Mouse (Mus musculus): ENCODE measurements around the gene Rpl7l1. TPM values are rescaled to one million over a fixed set of nuclear protein-coding genes. Genes with fewer than 3 reads are reported as not detected.
"Not testable (repeated sequence)": the region's sequence is repeated elsewhere in the genome, so short reads cannot be mapped to it uniquely, and the experiment has no call there.

Gene Rpl7l1
- polyA plus RNA-seq, 1 experiment from 2014 or later = 106 TPM

GRCm38 (mm10) chr17:46775070-46775469 lies 7.4 kb downstream of the Rpl7l1 start:
- no peaks in the 10 kb centered on the region for H3K9me3 ChIP-seq (replicated peaks)
- H3K36me3 ChIP-seq = peaks cover 59% of the 10 kb centered on the region
- no peak overlapping the region for H3K9ac ChIP-seq
- H3K4me1 ChIP-seq (replicated peaks) = peaks cover 17% of the 10 kb centered on the region
- H3K27me3 ChIP-seq (replicated peaks) = no peaks in the 10 kb centered on the region
- H3K4me2 ChIP-seq = no peak overlapping the region
- H3K4me3 ChIP-seq = no peak overlapping the region
- no peak for ATAC-seq (ENCODE audit: insufficient number of reproducible peaks, low FRiP score)
- WGBS = 93% methylated on average over 9 of the region's 9 CpGs
- no peak overlapping the region for H3K27ac ChIP-seq (ENCODE audit: poor library complexity, severe bottlenecking)

- Histone ChIP-seq H3K4me2 (peak overlapping the region; percentile 82), H3K9ac (no peak overlapping the region), H3K27me3 (replicated peaks) (no peaks in the 10 kb centered on the region), H3K27ac (ENCODE audit: poor library complexity, severe bottlenecking) (no peak overlapping the region), H3K4me1 (replicated peaks) (peaks cover 17% of the 10 kb centered on the region), H3K36me3 (peaks cover 49% of the 10 kb centered on the region), H3K4me3 (0 out of 2 replicates have a peak overlapping the region, but pooled peaks have one; percentile 85), H3K9me3 (replicated peaks) (no peaks in the 10 kb centered on the region)
- 48% methylated on average over 2 of the region's 2 CpGs for WGBS
- ATAC-seq (ENCODE audit: insufficient number of reproducible peaks, low FRiP score) = no peak
These were observed 8.4 kb downstream of the Rpl7l1 start for GRCm38 (mm10) chr17:46774131-46774472.

DNA sequence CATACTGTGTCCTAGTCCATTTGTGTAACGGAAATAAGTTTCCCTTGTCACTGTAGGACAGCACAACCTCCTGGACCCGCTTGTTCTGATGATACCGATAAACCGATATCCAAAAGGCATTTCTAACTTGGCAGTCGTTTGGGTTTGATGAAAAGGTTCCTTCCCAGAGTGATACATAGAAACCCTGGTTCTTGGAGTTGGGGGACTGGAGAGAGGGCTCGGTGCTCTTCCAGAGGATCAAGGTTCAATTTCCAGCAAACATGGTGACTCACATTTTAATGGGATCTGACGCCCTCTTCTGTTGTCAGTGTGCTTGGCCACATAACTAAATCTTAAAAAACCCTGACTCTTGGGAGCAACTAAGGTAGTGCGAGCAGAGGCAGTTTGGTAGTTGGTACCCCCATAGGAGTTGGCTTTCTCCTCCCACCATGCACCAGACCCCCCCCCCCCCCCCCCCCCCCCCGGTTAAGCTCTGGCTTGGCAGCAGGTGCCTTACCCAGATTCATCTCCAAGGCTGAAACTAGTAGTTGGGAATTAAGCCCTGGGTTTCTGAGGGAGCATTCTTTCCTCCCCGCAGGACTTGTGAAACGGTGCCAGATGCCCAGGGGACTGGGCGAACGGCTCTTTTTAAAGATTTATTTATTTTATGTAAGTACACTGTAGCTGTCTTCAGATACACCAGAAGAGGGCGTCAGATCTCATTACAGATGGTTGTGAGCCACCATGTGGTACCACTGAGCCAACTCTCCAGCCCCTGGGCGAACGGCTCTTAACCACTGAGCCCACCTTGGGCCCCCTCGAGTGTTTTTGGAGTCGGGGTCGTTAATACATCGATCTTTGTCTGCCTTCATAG lies 9.0 kb downstream of the Rpl7l1 start:
- peak overlapping the region; percentile 68 for H3K27ac ChIP-seq (ENCODE audit: poor library complexity, severe bottlenecking)
- peaks cover 43% of the 10 kb centered on the region for H3K36me3 ChIP-seq
- WGBS = 10% methylated on average over 19 of the region's 20 CpGs
- no peaks in the 10 kb centered on the region for H3K9me3 ChIP-seq (replicated peaks)
- peak overlapping the region; percentile 83 for H3K9ac ChIP-seq
- H3K4me3 ChIP-seq = peak overlapping the region; percentile 85
- peaks cover 17% of the 10 kb centered on the region for H3K4me1 ChIP-seq (replicated peaks)
- H3K4me2 ChIP-seq = peak overlapping the region; percentile 82
- no peaks in the 10 kb centered on the region for H3K27me3 ChIP-seq (replicated peaks)
- ATAC-seq (ENCODE audit: insufficient number of reproducible peaks, low FRiP score) = no peak

DNA sequence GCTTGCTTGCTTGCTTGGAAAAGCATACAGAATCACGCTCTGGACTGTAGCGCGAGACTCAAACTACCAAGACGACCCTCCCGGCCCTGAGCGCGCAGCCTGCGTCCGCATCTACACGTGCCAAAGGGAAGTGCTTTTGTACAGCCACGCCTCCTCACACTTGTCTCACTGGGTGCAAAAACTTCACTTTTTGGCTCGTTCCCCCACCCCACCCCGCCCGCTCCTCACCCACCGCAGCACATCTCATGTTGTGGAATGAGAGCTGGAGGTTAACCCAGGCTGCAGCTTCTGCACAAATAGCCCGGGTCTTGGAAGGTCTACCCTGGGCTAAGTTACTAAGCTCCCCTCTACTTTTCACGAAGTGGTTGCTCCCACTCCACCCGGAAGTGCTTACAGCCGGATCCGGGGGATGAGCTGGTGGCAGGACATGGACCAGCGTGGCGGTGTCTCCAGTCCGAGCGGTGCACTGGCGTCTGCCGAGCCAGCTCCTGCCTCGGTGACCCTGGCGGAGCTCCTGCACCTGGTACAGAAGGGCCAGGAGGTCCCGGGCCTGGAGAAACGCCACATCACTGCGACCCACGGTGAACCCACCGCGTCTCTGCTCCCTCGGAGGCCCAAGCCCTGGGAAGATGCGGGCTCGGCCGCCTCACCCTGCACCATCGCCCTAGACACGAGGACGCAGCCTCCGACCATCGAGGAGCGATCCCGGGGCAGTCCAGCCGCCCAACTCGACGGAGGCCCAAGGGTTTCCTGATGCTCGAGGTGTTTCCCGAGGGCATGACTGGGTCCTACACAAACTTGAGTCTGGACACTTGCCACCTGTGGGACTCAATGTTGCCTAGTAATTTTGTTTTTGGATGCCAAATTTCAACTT lies 9.8 kb downstream of the Rpl7l1 start, which contains the start of gene 2310039H08Rik:
Gene 2310039H08Rik, plus strand, starts transcription at position 232 of the 874 bp plus-strand sequence.
- WGBS = under 1% methylated on average over 50 of the region's 50 CpGs
- H3K27me3 ChIP-seq (replicated peaks) = no peaks in the 10 kb centered on the region

DNA sequence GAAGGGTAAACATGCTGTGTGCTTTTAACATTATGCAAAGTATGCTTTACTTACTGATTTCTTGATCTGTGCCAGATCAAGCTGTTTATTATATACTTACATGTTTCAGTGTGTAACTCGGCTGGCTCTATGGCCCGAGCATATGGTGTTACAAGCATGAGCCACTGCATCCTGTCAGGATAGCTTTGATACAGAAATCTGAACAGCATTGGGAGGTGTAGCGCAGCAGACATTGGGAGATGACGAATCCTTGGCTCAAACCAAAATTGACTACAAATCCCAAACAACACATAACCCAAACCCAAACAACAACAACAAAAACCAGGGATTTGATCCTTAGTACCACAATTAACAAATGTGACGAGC lies 10.5 kb downstream of the Rpl7l1 start:
- no peak for ATAC-seq (ENCODE audit: insufficient number of reproducible peaks, low FRiP score)
- 8% methylated on average over 5 of the region's 5 CpGs for WGBS
- peak overlapping the region; percentile 82 for H3K4me2 ChIP-seq
- H3K4me3 ChIP-seq = peak overlapping the region; percentile 85
- H3K4me1 ChIP-seq (replicated peaks) = peaks cover 17% of the 10 kb centered on the region
- peak overlapping the region; percentile 68 for H3K27ac ChIP-seq (ENCODE audit: poor library complexity, severe bottlenecking)
- no peaks in the 10 kb centered on the region for H3K27me3 ChIP-seq (replicated peaks)
- peak overlapping the region; percentile 83 for H3K9ac ChIP-seq
- peaks cover 28% of the 10 kb centered on the region for H3K36me3 ChIP-seq
- no peaks in the 10 kb centered on the region for H3K9me3 ChIP-seq (replicated peaks)

More for the DNA sequence above, 9.8 kb downstream of the Rpl7l1 start, which contains the start of gene 2310039H08Rik:
- ATAC-seq (ENCODE audit: insufficient number of reproducible peaks, low FRiP score) = peak; percentile 89
- peaks cover 35% of the 10 kb centered on the region for H3K36me3 ChIP-seq
- H3K4me3 ChIP-seq = peak within 1 kb of the TSS; percentile 85
- peak within 1 kb of the TSS; percentile 83 for H3K9ac ChIP-seq
- peak within 1 kb of the TSS; percentile 82 for H3K4me2 ChIP-seq
- H3K27ac ChIP-seq (ENCODE audit: poor library complexity, severe bottlenecking) = peak within 1 kb of the TSS; percentile 68
- H3K9me3 ChIP-seq (replicated peaks) = no peaks in the 10 kb centered on the region
- H3K4me1 ChIP-seq (replicated peaks) = peaks cover 17% of the 10 kb centered on the region

GRCm38 (mm10) chr17:46771616-46772015 lies 10.9 kb downstream of the Rpl7l1 start:
- WGBS = 56% methylated on average over 17 of the region's 17 CpGs
- peaks cover 17% of the 10 kb centered on the region for H3K4me1 ChIP-seq (replicated peaks)
- H3K27ac ChIP-seq (ENCODE audit: poor library complexity, severe bottlenecking) = no peak overlapping the region
- H3K9ac ChIP-seq = peak overlapping the region; percentile 83
- no peaks in the 10 kb centered on the region for H3K9me3 ChIP-seq (replicated peaks)
- ATAC-seq (ENCODE audit: insufficient number of reproducible peaks, low FRiP score) = no peak
- H3K4me2 ChIP-seq = peak overlapping the region; percentile 82
- H3K27me3 ChIP-seq (replicated peaks) = no peaks in the 10 kb centered on the region
- peak overlapping the region; percentile 85 for H3K4me3 ChIP-seq
- peaks cover 24% of the 10 kb centered on the region for H3K36me3 ChIP-seq

DNA sequence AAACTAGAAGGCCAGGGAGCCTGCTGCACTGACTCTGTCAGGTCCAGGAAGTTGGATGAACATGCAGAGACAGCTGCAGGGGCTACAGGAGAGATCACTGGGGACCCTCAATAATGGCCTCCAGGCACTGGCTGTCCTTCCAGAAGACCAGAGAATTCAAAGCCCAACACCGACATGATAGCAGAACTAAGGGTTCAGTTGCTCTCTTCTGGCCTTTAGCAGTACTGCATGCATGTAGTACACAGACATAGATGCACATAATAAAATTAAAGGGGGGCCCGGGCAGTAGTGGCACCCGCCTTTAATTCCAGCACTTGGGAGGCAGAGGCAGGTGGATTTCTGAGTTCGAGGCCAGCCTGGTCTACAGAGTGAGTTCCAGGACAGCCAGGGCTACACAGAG lies 11.4 kb downstream of the Rpl7l1 start:
- Histone ChIP-seq H3K9me3 (replicated peaks) (no peaks in the 10 kb centered on the region), H3K9ac (no peak overlapping the region), H3K4me3 (no peak overlapping the region), H3K4me1 (replicated peaks) (peaks cover 17% of the 10 kb centered on the region), H3K36me3 (peaks cover 18% of the 10 kb centered on the region), H3K27ac (ENCODE audit: poor library complexity, severe bottlenecking) (no peak overlapping the region), H3K27me3 (replicated peaks) (no peaks in the 10 kb centered on the region), H3K4me2 (no peak overlapping the region)
- 81% methylated on average over 4 of the region's 4 CpGs for WGBS
- no peak for ATAC-seq (ENCODE audit: insufficient number of reproducible peaks, low FRiP score)

- no peak for ATAC-seq (ENCODE audit: insufficient number of reproducible peaks, low FRiP score)
- Histone ChIP-seq H3K27me3 (replicated peaks) (no peaks in the 10 kb centered on the region), H3K9ac (no peak overlapping the region), H3K9me3 (replicated peaks) (no peaks in the 10 kb centered on the region), H3K4me1 (replicated peaks) (peaks cover 17% of the 10 kb centered on the region), H3K4me2 (no peak overlapping the region), H3K4me3 (no peak overlapping the region), H3K27ac (ENCODE audit: poor library complexity, severe bottlenecking) (no peak overlapping the region), H3K36me3 (peaks cover 14% of the 10 kb centered on the region)
- 88% methylated on average over 11 of the region's 11 CpGs for WGBS
These were observed 11.9 kb downstream of the Rpl7l1 start for GRCm38 (mm10) chr17:46770546-46770945.

- Histone ChIP-seq H3K4me2 (no peak overlapping the region), H3K36me3 (no peaks in the 10 kb centered on the region), H3K9me3 (replicated peaks) (no peaks in the 10 kb centered on the region), H3K9ac (no peak overlapping the region), H3K27me3 (replicated peaks) (no peaks in the 10 kb centered on the region), H3K4me3 (no peak overlapping the region), H3K4me1 (replicated peaks) (peaks cover 6% of the 10 kb centered on the region), H3K27ac (ENCODE audit: poor library complexity, severe bottlenecking) (no peak overlapping the region)
- no peak for ATAC-seq (ENCODE audit: insufficient number of reproducible peaks, low FRiP score)
- 59% methylated on average over 8 of the region's 8 CpGs for WGBS
These were observed 14.6 kb downstream of the Rpl7l1 start for GRCm38 (mm10) chr17:46767868-46768267.

DNA sequence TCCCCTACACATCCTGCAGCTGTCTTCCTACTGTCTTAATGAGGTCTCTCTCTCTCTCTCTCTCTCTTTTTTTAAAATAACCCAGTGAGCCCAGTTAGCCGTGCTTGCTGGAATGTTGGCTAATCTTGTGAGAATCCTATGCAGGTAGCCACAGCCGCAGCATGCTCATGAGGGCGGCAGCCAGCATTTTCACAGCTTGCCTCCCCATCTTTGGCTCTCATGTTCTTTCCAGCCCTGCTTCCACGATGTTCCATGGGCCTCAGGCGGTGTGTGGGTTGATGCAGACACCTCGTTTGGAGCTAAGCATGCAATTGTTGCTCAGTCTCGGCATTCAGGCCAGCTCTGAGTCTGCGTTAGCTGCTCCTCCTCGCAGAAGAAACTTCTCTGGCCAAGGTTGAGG lies 17.6 kb downstream of the Rpl7l1 start:
- H3K9ac ChIP-seq; H3K27ac ChIP-seq (ENCODE audit: poor library complexity, severe bottlenecking); H3K27me3 ChIP-seq (replicated peaks); H3K4me2 ChIP-seq; H3K4me3 ChIP-seq; ATAC-seq (ENCODE audit: insufficient number of reproducible peaks, low FRiP score); H3K4me1 ChIP-seq (replicated peaks); H3K9me3 ChIP-seq (replicated peaks); H3K36me3 ChIP-seq: not testable (repeated sequence)
- whole genome bisulfite sequencing = 58% methylated on average over 9 of the region's 9 CpGs

GRCm38 (mm10) chr17:46763544-46763943 lies 18.9 kb downstream of the Rpl7l1 start, which contains the start of gene Ptcra:
Ptcra (minus strand) TSS chr17:46763712.
- H3K9me3 ChIP-seq (replicated peaks) = no peaks in the 10 kb centered on the region
- no peaks in the 10 kb centered on the region for H3K4me1 ChIP-seq (replicated peaks)
- no peak for ATAC-seq (ENCODE audit: insufficient number of reproducible peaks, low FRiP score)
- no peak within 1 kb of the TSS for H3K27ac ChIP-seq (ENCODE audit: poor library complexity, severe bottlenecking)
- H3K4me3 ChIP-seq = no peak within 1 kb of the TSS
- no peaks in the 10 kb centered on the region for H3K27me3 ChIP-seq (replicated peaks)
- no peak within 1 kb of the TSS for H3K9ac ChIP-seq
- 50% methylated on average over 2 of the region's 2 CpGs for WGBS
- no peak within 1 kb of the TSS for H3K4me2 ChIP-seq
- no peaks in the 10 kb centered on the region for H3K36me3 ChIP-seq
